Mouse (Mus musculus) cerebellum, adult 9-11 months (tissue): Measurements from ENCODE around the gene Atp5j2.
"Not testable (repeated sequence)": the region's sequence is repeated elsewhere in the genome, so short reads cannot be mapped to it uniquely, and the experiment has no call there.

Source experiments
- DNase-seq: peaks from one replicate; pipeline ENCODE4 v3.0.0; 2022

Atp5j2 gene

GRCm38 (mm10) chr5:145191962-145192361 is at the start of gene Atp5j2:
Gene Atp5j2 (minus strand): TSS chr5:145192062.
- DNase-seq, result no peak

- no peak for DNase-seq
Measured at GRCm38 (mm10) chr5:145234636-145235035, 42.8 kb upstream of the Atp5j2 start.

- DNase-seq, result no peak
Measured at GRCm38 (mm10) chr5:145231893-145232411, 40.1 kb upstream of the Atp5j2 start.

DNA sequence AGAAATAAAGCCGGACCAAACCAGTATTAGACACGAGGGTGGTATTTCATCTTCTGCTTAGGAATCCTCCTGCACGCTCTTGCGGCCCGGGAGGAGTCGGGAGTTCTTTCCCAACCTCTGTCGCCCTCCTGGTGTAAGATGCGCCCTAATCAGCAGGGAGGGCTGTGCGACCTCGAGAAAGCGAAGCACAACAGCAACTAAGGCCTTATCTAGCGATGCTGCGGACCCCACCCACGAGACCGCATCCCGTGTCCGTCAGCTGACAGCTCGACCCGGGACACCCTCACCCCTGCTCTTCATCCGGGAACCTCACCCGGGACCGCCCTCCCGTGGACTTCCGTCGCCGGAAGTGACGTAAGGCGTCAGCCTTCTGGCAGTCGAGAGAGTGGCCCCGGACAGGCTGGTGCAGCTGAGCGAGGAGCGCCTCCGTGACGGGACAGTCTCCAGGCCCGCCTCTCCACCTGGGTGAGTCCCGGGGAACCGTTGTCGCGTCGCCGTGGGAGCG is 39.6 kb upstream of the Atp5j2 start, which contains the start of gene Zfp655:
Gene Zfp655, plus strand, starts transcription at position 349 of the 505 bp plus-strand sequence.
- DNase-seq, result peak; percentile 98

GRCm38 (mm10) chr5:145230641-145231040 is 38.8 kb upstream of the Atp5j2 start:
- no peak for DNase-seq

DNA sequence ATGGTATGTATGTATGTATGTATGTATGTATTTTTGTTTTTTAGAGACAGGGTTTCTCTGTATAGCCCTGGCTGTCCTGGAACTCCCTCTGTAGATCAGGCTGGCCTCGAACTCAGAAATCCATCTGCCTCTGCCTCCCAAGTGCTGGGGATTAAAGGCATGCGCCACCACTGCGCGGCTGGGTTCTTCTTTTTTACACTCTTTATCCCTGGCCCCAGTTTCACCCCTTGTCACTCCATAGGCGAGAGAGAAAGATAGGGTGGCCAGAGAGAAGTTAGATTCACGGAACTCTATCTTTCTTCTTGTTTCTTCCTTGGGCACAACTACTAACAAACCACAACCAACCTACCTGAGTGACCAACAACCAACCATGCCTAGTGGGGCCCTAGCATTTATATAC is 37.4 kb upstream of the Atp5j2 start:
- not testable (repeated sequence) for DNase-seq

- DNase-seq, result no peak
Measured at GRCm38 (mm10) chr5:145226453-145226852, 34.6 kb upstream of the Atp5j2 start.

GRCm38 (mm10) chr5:145223395-145223794 is 31.5 kb upstream of the Atp5j2 start:
- no peak for DNase-seq

DNA sequence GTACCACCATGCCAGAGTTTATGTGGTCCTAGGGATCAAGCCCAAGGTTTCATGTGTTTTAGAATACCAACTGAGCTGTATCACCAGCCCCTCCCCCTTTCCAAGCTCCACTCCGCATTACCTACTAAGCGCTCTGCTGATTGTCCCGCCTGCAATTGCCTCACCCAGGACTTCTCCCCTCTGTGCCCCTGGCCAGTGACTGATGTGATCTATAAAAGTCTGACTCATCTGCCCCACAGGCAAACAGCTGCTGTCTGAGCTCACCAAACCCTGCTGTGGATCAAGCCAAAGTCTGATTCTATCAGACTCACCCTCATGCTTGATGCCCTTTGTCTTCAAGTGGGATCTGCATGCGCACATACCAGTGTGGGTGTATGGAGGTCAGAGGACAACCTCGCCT is 31.0 kb upstream of the Atp5j2 start:
- no peak for DNase-seq

GRCm38 (mm10) chr5:145219981-145220380 is 28.1 kb upstream of the Atp5j2 start:
- DNase-seq, result no peak

DNA sequence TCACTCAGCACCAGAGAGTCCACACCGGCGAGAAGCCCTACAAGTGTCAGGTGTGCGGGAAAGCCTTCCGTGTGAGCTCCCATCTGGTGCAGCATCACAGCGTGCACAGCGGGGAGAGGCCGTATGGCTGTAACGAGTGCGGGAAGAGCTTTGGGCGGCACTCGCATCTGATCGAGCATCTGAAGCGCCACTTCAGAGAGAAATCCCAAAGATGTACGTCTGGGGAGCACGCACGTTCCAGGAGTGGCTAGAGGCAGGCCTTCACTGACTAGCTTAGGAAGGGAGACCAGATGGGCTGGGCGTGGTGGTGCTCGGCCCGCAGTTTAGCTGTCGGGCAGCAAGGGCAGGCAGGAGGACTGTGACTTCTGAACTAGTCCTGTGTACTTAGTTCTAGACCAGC is 26.8 kb upstream of the Atp5j2 start:
- no peak for DNase-seq

GRCm38 (mm10) chr5:145218206-145218605 is 26.3 kb upstream of the Atp5j2 start:
- no peak for DNase-seq

GRCm38 (mm10) chr5:145217746-145218145 is 25.9 kb upstream of the Atp5j2 start:
- DNase-seq, result no peak

DNA sequence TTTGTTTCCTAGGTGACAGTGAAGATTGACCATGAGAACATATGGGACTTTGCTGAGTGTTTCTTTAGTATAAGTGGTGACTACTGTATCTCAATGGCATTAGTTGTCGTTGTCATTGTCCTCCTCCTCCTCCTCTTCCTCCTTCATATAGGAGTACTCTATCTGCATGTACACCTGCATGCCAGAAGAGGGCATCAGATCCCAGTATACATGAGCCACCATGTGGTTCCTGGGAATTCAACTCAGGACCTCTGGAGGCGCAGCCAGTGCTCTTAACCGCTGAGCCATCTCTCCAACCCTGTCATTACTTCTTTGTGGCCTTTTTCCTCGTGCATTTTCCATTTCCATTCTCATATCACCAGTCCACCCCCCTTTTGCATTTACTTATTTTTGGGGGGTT is 22.8 kb upstream of the Atp5j2 start:
- DNase-seq, result no peak

DNA sequence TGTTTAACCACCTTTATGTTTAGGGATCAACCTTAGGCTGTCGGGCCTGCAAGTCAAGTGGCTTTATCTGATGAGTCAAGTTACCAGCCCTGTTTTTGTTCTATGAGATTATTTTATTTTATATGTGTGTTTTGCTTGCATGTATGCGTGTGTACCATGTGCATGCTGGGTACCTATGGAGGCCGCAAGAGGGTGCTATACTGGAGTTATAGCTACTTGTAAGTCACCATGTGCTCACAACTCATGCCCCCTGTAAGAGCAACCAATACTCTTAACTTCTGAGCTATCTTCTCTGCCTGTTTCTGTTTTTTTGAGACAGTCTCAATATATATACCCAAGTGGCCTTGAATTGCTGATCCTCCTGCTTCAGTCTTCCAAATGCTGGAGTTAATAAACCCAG is 21.6 kb upstream of the Atp5j2 start:
- no peak for DNase-seq

- no peak for DNase-seq
Measured at GRCm38 (mm10) chr5:145212216-145212615, 20.4 kb upstream of the Atp5j2 start.

DNA sequence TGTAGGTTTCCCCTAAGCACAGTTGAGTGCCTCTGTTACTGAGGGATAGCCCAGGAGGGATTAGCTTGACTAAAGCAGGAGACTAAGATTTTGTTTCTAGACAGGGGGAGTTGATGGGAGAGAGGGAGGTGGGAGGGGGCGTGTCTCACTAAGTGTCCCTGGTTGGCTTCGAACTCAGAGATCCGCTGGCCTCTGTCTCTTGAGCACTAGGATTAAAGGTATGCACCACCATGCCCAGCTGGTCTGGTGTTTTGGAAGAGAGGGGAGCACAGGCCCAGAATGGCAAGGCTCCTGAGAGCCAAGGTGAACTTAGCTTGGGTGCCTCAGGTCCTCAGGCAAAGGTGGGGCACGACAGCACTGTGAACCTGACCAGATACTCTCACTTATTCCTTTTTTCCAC is 19.5 kb upstream of the Atp5j2 start:
- DNase-seq, result no peak

GRCm38 (mm10) chr5:145208391-145208790 is 16.5 kb upstream of the Atp5j2 start:
- not testable (repeated sequence) for DNase-seq

GRCm38 (mm10) chr5:145207954-145208353 is 16.1 kb upstream of the Atp5j2 start:
- DNase-seq, result no peak

GRCm38 (mm10) chr5:145207385-145207784 is 15.5 kb upstream of the Atp5j2 start:
- DNase-seq, result no peak

DNA sequence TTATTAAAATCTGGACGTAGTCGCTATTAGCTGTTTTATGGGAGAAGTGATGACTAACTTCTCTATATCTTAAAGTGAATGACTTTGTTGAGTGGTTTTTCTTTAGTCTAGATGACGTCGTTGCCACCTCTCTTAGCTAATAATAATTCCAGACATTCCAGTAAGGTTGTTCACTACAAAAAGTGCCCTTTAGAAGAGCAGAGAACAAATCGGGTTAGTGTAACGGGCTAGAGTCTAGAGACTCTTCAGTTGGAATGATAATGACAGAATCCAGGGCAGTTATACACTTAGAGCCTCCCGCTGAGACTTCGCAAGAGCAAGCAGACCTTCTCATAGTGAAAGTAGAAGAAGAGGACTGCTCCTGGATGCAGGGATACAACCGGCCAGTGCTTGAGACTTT is 13.2 kb upstream of the Atp5j2 start:
- DNase-seq, result no peak

- DNase-seq, result peak; percentile 99
Measured at GRCm38 (mm10) chr5:145203936-145204691, 12.3 kb upstream of the Atp5j2 start, which contains the start of gene Zkscan5. Gene Zkscan5 (plus strand): TSS chr5:145204562.

DNA sequence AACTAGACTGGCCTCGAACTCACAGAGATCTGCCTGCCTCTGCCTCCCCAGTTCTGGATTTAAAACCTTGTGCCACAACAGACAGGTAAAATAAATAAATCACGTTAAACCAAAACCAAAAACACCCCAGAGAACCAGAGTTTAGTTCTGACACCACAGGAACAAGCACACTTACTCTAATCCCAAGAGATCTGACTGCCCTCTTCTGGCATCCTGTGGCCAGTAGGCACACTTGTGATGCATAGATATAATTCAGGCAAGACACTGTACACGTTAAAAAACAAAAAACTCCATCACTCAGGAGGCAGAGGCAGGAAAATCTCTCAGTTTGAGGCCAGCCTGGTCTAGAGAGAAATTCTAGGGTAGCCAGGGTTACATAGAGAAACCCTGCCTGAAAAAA is 10.6 kb upstream of the Atp5j2 start:
- no peak for DNase-seq

- peak; percentile 83 for DNase-seq
Measured at GRCm38 (mm10) chr5:145201321-145201991, 9.6 kb upstream of the Atp5j2 start, which contains the start of gene Zkscan14. Gene Zkscan14 (minus strand): TSS chr5:145201868.
